Mouse (Mus musculus): Measurements from ENCODE around the gene Adck1.
"Not testable (repeated sequence)": the region's sequence is repeated elsewhere in the genome, so short reads cannot be mapped to it uniquely, and the experiment has no call there.

Gene Adck1

DNA sequence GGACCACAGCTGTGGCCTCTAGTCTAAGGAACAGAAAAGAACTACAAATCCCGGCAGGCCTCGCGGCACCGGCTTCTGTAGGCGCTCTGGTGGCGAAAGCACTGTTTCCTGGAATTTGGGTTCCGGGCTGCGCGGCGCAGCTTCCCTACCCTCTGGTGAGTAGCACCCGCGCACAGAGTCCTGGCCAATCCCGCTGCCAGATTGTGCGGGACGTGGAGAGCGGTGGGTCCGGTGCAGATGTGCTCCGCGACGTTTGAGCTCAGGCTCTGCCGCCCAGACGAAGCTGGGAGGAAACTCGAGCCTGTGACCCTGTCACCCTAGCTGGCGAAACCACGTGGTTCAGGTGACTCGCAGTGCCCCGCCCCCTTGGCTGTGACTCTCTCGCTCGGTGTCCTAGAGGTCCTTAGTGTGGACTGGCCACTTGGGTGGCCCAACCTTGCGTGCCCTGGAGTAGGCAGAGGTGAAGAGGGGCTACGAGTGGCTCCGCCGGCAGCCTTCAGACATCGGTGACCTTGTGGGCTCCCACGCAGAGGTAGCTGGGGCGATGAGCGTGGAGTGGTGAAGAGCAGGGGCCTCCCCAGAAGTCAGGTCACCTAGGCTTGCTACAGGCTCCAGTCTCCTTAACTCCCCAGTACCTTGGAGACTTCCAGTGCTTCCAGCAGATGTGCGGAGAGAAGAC, at the start of gene Adck1:
Adck1 (plus strand) TSS at position 114 of the 679 bp plus-strand sequence.
- peak; percentile 82 for DNase-seq

DNA sequence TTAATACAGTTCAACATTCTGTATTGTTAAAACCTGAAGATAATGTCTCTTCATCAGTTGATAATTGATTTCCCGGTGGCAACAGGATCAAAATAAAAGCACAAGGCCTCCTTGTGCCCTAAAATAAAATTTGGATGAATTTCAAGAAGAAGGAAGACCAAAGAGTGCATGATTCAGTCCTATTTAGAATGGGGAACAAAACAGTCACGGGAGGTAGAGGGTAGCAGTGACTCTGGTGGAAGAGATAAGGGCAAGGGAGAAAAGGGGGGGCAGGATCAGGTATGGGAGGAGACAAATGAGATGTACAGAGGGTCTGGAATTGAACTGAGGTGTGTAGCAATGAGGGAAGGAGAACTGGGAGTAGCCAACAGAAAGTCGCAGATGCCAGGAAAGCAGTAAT, 45.8 kb upstream of the Adck1 start:
- no peak for DNase-seq

DNA sequence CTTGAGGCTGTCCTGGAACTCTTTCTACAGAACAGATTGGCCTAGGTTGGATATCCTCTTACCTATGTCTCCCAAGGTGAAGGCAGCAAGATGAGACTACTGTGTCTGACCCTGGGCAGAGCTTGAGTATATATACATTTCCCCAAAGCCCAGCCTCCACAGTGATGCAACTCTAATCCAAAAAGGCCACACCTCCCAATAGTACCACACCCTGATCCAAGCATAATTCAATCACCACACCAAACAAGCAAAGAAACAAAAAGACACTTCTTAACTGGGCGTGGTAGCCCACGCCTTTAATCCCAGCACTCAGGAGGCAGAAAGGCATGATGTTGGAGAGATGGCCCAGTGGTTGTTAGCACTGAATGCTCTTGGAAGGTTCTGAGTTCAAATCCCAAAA, 36.4 kb upstream of the Adck1 start, which contains the start of gene Gm5039:
Gm5039 (minus strand) TSS at position 101 of the 400 bp plus-strand sequence.
- not testable (repeated sequence) for DNase-seq

GRCm38 (mm10) chr12:88336662-88337413, 23.5 kb upstream of the Adck1 start:
- DNase-seq = not testable (repeated sequence)

- DNase-seq = not testable (repeated sequence)
Measured at GRCm38 (mm10) chr12:88341286-88341685, 19.1 kb upstream of the Adck1 start.

DNA sequence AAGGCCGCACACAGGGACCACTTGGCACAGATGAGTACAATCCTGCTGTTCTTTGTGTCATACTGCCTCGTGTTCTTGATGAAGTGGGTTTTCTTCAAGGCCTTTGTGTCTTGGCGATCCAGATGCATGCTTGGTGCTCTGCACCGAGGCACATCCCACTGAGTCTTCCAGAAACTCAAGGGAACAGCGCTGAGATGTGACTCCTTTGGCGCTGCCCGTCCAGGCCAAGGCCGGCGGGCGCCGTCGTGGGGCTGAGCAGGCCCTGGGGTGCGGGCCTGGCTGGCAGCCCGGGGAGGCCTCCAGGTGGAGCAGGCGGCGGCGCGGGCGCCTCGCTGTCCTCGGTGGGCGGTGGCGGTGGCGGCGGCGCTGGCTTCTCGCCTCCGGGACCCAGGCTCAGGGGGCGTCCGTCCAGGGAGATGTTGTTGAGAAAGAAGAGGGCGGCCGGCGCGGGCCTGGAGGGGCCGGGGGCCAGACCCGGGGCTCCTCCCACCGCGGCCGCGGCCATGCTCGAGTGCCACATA, 6.1 kb upstream of the Adck1 start:
- no peak for DNase-seq

GRCm38 (mm10) chr12:88361120-88361445, 729 bp downstream of the Adck1 start:
- DNase-seq = no peak

GRCm38 (mm10) chr12:88367673-88368072, 7.3 kb downstream of the Adck1 start:
- DNase-seq = no peak

DNA sequence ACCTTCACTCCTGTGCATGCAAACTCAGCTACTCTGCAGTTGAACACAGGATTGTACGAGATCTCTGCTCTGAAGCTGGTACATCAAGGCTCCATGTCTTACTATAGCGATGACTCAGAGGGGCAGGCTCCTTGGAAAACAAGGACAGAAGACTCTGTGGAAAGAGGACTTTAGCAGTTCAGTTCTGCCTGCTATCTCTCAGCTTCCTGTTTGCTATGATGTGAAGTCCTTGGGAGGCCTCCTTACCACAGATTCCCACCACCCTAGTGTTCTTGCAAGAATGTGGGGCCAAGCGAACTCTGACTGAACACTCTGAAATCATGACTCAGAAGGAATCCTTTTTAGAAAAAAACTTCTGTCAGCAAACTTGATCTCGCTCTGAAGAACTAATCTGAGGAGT, 8.3 kb downstream of the Adck1 start:
- DNase-seq = no peak

DNA sequence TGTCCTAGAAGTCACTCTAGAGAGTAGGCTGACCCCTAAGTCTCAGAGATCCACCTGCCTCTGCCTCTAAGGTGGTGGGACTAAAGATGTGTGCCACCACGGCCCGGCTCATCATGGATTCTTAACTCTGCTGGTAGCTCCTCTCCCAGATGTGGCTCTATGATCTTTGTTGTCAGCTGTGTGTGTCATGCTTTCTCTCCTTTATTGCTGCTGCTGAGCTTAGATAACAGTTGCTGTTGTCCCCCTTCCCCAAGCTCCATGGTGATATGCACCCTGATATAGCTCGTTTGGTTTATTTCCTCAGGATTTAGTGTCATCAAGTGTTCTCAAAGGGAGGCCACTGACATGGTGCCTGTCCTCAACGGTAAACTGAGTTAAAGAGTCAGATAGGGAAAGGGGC, 9.3 kb downstream of the Adck1 start:
- DNase-seq = not testable (repeated sequence)

DNA sequence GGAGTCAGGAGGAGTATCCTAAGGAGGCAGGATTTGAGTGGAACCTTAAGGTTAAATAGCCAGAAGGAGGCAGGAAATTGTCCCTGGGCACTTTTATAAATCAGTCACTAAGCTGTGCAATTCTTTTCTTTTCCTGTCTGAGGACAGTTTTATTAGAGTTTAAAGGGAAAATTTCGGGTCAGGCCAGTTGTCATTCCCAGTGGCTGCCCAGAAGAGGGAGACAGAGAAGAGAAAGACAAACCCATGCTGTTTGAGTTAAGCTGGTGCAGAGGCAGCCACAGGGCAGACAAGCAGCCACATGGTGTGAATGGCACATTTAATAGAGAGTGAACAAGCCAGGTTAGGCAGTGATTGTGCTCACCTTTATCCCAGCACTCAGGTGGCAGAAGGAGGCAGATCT, 10.0 kb downstream of the Adck1 start:
- DNase-seq = not testable (repeated sequence)

DNA sequence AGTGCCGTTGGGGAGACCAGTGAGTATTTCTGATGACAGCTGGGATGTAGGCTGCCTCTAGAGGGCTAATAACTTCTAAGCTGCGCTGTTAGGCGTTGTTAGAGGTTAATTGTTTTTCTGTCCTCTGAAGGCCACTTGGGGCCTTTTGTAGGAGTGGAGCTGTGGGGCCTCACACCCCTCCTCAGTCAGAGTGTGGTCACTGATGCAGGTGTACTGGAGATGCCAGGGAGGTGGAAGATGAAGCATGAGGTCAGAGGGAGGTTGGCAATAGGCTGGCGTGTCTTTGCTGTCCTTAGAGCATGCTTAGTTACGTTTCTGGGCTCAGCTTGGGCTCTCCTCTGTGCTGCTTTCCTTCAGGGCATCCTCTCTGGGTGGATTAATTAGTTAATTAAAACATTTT, 11.7 kb downstream of the Adck1 start:
- no peak for DNase-seq

DNA sequence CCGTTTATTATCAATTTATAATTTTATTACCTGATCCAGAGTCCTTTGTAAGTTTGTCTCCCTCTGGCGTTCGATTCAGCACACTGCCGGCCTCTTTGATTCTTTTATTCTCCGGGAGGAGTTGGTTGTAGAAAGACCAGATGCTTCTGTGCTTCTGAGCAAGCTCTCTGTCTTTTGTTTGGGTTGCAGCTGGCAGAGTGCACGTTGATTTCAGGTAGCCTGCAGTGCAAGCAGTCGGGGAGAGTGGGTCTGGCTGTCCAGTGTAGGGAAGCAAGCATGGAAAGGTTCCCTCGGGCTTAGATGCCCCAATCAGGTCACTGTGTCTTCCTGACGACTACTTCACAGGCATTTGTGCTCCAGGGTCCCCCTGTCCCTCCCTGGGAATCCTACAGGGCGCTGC, 16.5 kb downstream of the Adck1 start:
- no peak for DNase-seq

DNA sequence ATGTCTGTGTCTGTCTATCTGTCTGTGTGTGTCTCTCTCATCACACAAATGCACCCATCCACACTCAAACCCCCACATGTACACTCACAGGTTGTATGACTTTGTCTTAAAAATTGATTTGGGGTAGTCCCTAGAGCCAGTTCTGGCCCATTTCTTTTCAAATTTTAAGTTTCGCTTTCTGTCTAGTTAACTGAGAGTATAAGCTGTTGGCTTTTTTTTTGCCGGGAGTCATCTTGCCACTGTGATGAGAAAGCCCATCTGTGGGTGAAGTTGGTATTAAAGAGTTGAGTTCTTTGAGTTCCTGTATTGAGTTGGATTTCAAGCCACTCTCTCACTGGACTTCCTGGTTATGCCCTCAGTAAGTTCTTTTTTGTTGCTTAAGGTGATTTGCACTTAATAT, 17.9 kb downstream of the Adck1 start:
- DNase-seq = no peak

DNA sequence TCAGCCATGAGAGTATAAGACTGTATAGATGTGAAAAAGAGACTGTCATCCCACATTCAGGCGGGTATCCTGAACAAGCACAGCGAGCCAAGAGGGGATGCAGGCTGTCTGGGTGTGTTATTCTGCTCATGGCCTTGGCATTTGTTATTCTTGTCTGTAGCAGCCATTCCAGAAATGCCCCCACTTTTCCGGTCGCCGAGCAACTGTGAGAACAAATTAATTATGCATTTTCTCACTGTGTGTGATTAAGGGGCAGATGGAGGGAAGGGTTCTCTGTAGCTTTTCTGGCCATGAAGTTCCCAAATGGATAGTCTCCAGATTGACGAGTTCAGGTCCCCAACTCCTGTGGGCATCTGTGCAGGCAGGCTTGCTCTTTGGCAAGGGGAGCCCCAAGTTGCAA, 28.5 kb downstream of the Adck1 start:
- DNase-seq = no peak

DNA sequence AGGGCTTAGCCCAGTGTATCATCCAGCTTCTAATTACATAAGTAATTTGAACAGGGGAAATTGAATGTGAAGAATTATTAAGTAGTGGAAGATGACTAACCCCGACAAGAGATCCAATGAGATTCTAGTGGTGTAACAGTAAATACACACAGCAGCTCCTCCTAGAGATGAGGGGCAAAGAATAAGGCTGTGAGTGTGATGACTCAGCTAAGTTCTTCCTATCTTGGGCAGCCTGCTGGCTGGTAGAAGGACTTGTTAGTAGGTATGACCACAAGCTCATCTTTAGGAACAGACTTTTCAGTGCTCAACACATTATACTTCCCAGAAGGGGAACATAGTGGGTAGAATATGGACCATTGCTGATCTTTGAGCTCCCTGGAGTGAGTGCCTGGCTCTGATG, 38.3 kb downstream of the Adck1 start:
- no peak for DNase-seq

DNA sequence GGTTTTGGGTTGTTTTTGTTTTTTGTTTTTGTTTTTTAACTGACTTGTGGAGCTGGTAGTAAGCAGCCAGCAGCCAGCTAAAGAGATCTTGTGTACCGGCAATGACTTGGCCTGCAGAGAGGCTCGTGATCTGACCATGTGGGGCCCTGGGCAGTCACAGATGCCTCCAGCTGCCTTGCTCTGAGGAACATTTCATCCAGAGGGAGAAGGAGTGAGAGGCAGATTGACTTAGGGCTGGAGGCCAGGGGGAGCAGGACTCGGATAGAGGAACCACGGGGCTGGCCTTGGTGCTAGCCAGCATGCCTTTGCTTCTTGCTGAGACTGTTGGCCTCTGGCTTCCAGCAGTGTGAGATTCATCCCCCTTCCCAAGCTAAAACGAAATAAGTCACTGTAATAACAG, 43.2 kb downstream of the Adck1 start:
- DNase-seq = no peak

- DNase-seq = peak; percentile 57
Measured at GRCm38 (mm10) chr12:88405113-88405512, 44.8 kb downstream of the Adck1 start.

- no peak for DNase-seq
Measured at GRCm38 (mm10) chr12:88407996-88408322, 47.6 kb downstream of the Adck1 start.

GRCm38 (mm10) chr12:88408323-88409047, 48.1 kb downstream of the Adck1 start:
- DNase-seq = no peak

DNA sequence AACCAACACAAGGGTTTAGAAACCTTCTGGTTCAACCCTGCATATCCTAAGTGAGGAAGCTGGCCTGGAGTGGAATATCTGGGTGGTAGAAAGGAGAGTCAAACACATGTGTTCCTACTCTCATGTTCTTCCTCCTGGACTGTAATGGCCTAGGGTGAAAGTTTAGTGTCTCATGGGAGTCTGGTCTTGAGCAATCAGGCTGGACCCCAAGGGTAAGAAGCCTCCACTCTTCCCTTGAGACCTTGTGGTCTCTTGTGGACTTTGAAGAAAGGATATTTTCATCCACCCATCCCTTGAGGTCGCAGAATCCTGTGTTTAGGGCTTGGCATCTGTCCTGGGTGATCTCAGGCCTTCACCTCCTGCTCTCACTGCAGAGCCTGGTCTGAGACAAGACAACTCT, 52.9 kb downstream of the Adck1 start:
- no peak for DNase-seq

DNA sequence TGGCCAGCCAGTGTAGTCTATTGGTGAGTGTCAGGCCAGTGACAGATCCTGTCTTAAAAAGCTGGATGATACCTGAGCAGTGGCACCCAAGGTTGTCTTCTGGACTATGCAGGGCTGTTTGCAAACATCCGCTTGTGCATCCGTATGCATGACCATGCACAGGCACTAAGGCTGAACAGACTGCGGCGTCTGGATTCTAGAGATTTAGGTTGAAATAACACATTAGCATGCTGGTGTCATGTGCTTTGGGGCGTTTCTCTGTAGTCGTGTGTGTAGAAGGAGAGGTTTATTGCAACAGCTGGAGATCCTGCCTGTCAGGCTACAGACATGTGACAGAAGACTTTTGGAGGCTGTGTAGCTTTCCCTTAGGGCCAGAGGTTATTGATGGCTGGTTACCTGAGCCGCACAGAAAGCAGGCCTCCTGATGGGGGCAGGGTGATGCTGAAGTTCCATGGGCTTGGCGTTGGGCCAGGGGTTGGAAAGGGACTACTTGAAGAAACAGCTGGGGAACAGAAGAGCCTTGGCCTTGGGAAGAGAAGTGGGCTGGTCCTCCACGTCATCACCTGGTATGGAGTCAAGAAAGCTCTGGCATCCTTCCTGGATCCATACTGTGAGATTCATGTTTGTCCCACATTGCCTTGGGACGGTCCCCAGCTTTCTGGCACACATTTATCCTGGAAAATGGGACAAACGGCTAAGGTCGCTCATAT, 59.7 kb downstream of the Adck1 start:
- DNase-seq = peak; percentile 18

GRCm38 (mm10) chr12:88426926-88427325, 66.6 kb downstream of the Adck1 start:
- DNase-seq = no peak

All from liver (tissue).